Mouse (Mus musculus) intestine, postnatal 0 days (tissue): ENCODE results near the gene Fam241a. TPM values are rescaled to one million over a fixed set of nuclear protein-coding genes. Genes with fewer than 3 reads are reported as not detected.

Experiments used
- ATAC-seq: fragments of 200-750 bp; cut with Nextera tagmentation; 2 replicates; pipeline ENCODE4 v1.8.0; 2017; ENCODE audit warnings: mild to moderate bottlenecking, moderate TSS enrichment, moderate library complexity
- H3K27ac ChIP-seq: fragments of 300-500 bp; sonication (generic); 2 replicates; pipeline ENCODE4 v1.5.1; 2014; ENCODE audit warnings: mild to moderate bottlenecking, low read depth, low read length, moderate library complexity
- H3K27me3 ChIP-seq: fragments of 300-500 bp; sonication (generic); replicated peaks from 2 replicates; pipeline ENCODE4 v1.6.1; 2014; ENCODE audit warnings: low read length, mixed read lengths; ENCODE audit not compliant: control insufficient read depth, insufficient read depth
- H3K36me3 ChIP-seq: fragments of 300-500 bp; sonication (generic); 2 replicates; pipeline ENCODE4 v1.6.1; 2014; ENCODE audit warnings: mild to moderate bottlenecking, moderate library complexity; ENCODE audit not compliant: control insufficient read depth, insufficient read depth
- H3K4me1 ChIP-seq: fragments of 300-500 bp; sonication (generic); replicated peaks from 2 replicates; pipeline ENCODE4 v1.6.1; 2014; ENCODE audit warnings: antibody characterized with exemption, low read length, mixed read lengths; ENCODE audit not compliant: control insufficient read depth, insufficient read depth
- H3K4me2 ChIP-seq: fragments of 300-500 bp; sonication (generic); replicated peaks from 2 replicates; pipeline ENCODE4 v1.6.1; 2014; ENCODE audit warnings: low read depth, mild to moderate bottlenecking, moderate library complexity
- H3K4me3 ChIP-seq: fragments of 300-500 bp; sonication (generic); 2 replicates; pipeline ENCODE4 v1.5.1; 2014; ENCODE audit warnings: low read depth, low read length
- H3K9ac ChIP-seq: fragments of 300-500 bp; sonication (generic); 2 replicates; pipeline ENCODE4 v1.6.1; 2014; ENCODE audit warnings: mild to moderate bottlenecking, low read depth, low read length
- H3K9me3 ChIP-seq: fragments of 300-500 bp; sonication (generic); 2 replicates; pipeline ENCODE4 v1.6.1; 2016; ENCODE audit warnings: mixed run types; ENCODE audit not compliant: control insufficient read depth
- CTCF ChIP-seq: sonication (generic); IDR thresholded peaks from 2 replicates; pipeline ENCODE4 v1.5.1; 2016; ENCODE audit warnings: low read depth, mild to moderate bottlenecking, control low read depth, antibody characterized with exemption, moderate library complexity
- WGBS: fragments of 180-500 bp; shearing (Covaris S2); extraction: QIAGEN DNeasy Blood & Tissue Kit; methylation state at CpG from one replicate; pipeline ENCODE4 v1.1.7; 2014; 5-methylcytosine and 5-hydroxymethylcytosine counted together
- polyA plus RNA-seq: library from polyadenylated mRNA; unstranded; fragments of >200 nt; fragmentation: Nextera tagmentation; extraction: Ambion mirVana; gene quantifications from 2 replicates; pipeline ENCODE4 v1.2.1, GENCODE M21; 2015

Gene Fam241a
- polyA plus RNA-seq, 1 experiment from 2014 or later: 18.9 TPM

DNA sequence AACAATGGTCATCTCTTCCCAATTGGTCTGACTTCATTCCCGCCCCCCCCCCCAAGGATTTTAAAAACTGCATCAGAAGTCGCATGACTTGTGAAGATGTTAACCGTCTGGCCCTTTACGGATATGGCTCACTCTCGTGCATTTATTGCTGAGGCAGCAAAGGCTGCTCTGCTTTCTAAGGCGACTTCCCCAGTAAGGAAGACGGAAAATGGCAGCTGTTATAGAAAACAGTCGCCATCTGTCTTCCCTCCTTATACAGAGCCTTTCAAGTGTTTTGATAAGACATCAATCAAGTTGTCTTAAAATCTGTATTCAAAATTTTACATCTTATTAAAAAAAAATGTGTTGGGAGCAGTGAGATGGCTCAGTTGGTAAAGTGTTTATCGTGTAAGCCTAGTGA is 43.4 kb downstream of the Fam241a start:
- H3K4me2 ChIP-seq: no peak overlapping the region
- ATAC-seq: no peak
- H3K9me3 ChIP-seq: no peaks in the 10 kb centered on the region
- no peaks in the 10 kb centered on the region for H3K27me3 ChIP-seq
- H3K4me1 ChIP-seq: peaks cover 3% of the 10 kb centered on the region
- no peak for TF ChIP-seq CTCF
- no peaks in the 10 kb centered on the region for H3K36me3 ChIP-seq
- H3K9ac ChIP-seq: no peak overlapping the region
- no peak overlapping the region for H3K4me3 ChIP-seq
- 74% methylated on average over 9 of the region's 9 CpGs for WGBS
- no peak overlapping the region for H3K27ac ChIP-seq

DNA sequence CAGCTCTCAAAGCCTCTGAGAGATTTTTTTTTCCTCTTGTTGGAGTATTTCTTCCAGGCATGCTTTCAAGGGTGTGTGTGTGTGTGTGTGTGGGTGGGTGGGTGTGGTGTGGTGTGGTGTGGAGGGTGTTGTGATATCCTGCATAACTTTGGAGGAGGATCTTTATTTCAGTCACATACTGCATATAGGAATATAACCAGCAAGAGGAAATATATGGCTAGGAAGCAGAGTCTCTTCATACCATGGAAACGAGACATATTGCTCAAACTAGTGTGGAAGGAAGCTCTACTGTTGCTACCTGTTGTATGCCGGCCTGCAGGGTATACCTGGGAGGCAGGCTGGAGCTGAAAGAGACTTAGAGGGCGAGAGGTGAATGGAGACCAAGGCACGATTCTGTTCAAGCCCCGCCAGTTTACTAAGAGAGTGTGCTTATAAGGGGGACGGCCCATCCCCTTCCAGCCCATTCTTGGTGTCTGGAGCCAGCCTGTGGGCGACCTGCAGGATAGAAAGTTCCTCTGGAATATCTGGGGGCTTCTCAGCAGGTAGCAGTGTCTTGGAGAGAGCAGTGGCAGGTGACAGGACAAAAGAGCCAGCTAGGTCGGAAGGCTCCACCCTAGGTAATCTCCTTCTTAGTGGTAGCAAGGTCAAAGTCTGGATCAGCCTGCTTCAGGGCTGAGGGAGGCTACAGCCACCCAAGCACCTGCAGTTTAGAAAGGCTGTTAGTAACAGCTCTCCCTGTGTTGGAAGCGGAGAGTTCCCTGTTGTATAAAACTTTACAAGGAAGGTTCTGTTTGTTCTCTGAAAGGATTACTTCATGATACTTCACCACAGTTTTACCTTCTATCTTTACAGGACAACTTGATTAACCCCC is 45.1 kb downstream of the Fam241a start:
- H3K9me3 ChIP-seq: no peaks in the 10 kb centered on the region
- peak overlapping the region; percentile 37 for H3K4me2 ChIP-seq
- H3K4me3 ChIP-seq: no peak overlapping the region
- WGBS: 21% methylated on average over 9 of the region's 9 CpGs
- ATAC-seq: peak; percentile 88
- no peaks in the 10 kb centered on the region for H3K27me3 ChIP-seq
- H3K4me1 ChIP-seq: peaks cover 3% of the 10 kb centered on the region
- H3K36me3 ChIP-seq: no peaks in the 10 kb centered on the region
- peak overlapping the region; percentile 89 for H3K27ac ChIP-seq
- H3K9ac ChIP-seq: no peak overlapping the region
- TF ChIP-seq CTCF: no peak

DNA sequence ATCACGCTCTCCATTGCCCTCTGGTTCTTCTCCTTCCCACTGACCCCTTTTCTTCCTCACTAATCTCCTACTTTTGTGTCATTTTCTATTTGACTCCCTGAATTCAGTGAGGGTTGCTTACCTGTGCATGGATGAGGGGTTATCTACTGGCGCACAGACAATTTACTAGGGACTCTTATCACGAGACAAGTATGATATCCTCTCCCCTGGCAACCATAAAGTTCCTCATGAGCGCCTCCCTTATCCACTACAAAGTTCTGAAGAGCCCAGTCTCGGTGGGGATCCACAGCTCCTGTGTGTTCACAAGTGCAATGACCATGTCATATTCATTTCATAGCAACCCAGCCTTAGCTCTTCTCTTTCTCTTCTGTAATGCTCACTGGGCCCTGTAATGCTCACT is 46.2 kb downstream of the Fam241a start:
- Histone ChIP-seq H3K4me2 (no peak overlapping the region), H3K4me1 (peaks cover 3% of the 10 kb centered on the region), H3K9ac (no peak overlapping the region), H3K4me3 (no peak overlapping the region), H3K27ac (no peak overlapping the region), H3K36me3 (no peaks in the 10 kb centered on the region), H3K9me3 (no peaks in the 10 kb centered on the region), H3K27me3 (no peaks in the 10 kb centered on the region)
- WGBS: 54% methylated on average over 5 of the region's 5 CpGs
- peak; percentile 25; the same call in 1 of the 2 replicates for TF ChIP-seq CTCF
- ATAC-seq: no peak; the same call in 1 of the 2 replicates

DNA sequence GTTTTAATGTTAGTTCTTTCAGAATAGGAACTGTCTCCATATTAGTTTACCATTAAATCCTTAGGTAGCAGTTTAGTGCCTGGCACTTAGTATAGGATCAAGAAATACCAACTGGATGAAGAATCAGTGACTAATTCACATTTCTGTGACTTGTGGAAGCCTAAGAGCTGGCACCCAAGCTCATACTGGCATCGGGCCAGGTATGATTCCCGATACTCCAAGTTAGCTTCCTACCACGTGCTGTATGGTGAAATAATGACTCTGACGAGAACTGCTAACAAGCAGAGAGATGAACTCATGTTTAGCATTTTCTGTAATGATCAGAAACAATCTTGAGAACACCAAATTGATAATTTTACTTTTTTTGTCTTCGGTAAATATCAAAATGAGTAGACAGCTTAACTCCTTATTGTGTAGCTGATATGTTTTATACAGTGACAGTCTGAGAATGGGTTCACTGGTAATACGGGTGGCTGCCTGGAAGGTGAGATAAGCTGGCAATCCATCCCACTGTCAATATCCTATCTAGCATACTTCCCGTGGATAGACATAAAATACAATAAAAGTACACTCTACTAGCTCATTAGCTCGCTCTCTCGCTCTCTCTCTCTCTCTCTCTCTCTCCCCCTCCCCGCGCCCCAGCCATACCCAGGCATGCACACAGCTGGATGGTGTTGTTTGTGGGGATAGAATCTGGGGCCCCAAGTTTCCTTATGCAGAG is 47.9 kb downstream of the Fam241a start:
- Histone ChIP-seq H3K36me3 (no peaks in the 10 kb centered on the region), H3K9me3 (no peaks in the 10 kb centered on the region), H3K4me3 (no peak overlapping the region), H3K4me2 (no peak overlapping the region), H3K27me3 (no peaks in the 10 kb centered on the region), H3K4me1 (peaks cover 3% of the 10 kb centered on the region), H3K27ac (no peak overlapping the region), H3K9ac (no peak overlapping the region)
- TF ChIP-seq CTCF: no peak
- ATAC-seq: 0 out of 2 replicates have a peak, but pooled peaks have one; percentile 39
- WGBS: 57% methylated on average over 11 of the region's 11 CpGs

DNA sequence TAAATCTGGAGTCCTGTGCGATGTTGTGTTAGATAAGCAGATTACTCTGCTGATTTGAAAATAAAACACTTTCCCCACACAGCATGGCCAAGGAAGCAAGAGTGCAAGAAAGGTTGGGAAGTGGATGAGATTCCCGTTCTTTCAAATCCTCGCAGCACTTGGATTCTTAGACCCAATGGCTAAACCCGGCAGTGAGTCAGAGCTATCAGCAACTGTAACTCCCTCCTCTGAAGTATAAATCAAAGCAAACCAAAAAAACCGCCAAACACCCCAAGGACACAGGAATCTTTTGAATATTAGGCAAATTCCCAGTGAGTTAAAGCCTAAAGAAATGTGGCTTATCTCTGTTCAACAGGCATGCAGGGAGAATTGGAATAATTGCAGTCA is 52.2 kb downstream of the Fam241a start:
- WGBS: 61% methylated on average over 5 of the region's 5 CpGs
- no peak for ATAC-seq
- H3K27me3 ChIP-seq: no peaks in the 10 kb centered on the region
- H3K9ac ChIP-seq: no peak overlapping the region
- H3K4me1 ChIP-seq: 0 out of 2 replicates have a peak, but pooled peaks cover 7% of the 10 kb centered on the region
- TF ChIP-seq CTCF: no peak
- no peak overlapping the region for H3K4me2 ChIP-seq
- no peaks in the 10 kb centered on the region for H3K36me3 ChIP-seq
- no peaks in the 10 kb centered on the region for H3K9me3 ChIP-seq
- H3K4me3 ChIP-seq: no peak overlapping the region
- no peak overlapping the region for H3K27ac ChIP-seq

DNA sequence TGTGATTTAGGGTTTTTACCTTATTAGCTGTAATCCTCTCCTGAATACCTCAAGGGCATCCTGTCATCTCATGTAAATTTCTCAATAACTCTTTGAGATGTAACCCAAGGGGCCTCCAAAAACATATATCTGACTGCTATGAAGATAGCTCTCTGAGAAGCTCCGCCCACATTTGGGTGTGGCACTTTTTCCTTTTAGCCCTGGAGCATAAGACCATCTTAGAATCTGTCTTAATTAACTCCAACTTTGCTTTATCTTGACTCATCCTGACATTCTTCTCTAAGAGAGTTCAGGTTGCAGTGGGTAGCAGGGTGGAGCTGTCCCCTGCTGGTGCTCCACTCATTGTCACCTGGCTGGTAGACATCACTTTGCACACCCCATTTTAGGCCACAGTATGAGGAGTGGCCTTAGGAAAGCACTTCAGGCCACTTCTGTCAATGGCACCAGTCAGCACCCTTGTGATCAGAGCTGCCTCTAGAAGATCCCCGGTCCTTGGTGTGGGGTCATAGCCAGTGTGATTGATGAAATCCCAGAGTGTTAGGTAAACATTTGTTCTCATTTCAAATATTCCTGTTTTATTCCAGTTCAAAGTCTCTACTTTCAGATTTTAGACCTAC is 52.7 kb downstream of the Fam241a start:
- no peak for TF ChIP-seq CTCF
- 0 out of 2 replicates have a peak, but pooled peaks cover 7% of the 10 kb centered on the region for H3K4me1 ChIP-seq
- no peak overlapping the region for H3K4me2 ChIP-seq
- no peak overlapping the region for H3K27ac ChIP-seq
- H3K9ac ChIP-seq: no peak overlapping the region
- H3K4me3 ChIP-seq: no peak overlapping the region
- H3K9me3 ChIP-seq: no peaks in the 10 kb centered on the region
- no peaks in the 10 kb centered on the region for H3K36me3 ChIP-seq
- no peak for ATAC-seq
- H3K27me3 ChIP-seq: no peaks in the 10 kb centered on the region
- WGBS: 67% methylated on average over 2 of the region's 2 CpGs
